Mouse (Mus musculus) neural tube, embryonic 14.5 days (tissue): Measurements from ENCODE around the gene Brca1. TPM values are rescaled to one million over a fixed set of nuclear protein-coding genes. Genes with fewer than 3 reads are reported as not detected.

ENCODE experiments used
- ATAC-seq: fragments of 200-750 bp; cut with Nextera tagmentation; 2 replicates; pipeline ENCODE4 v1.8.0; 2017; ENCODE audit warnings: low read depth, mild to moderate bottlenecking, moderate TSS enrichment, moderate library complexity
- H3K27ac ChIP-seq: fragments of 300-500 bp; sonication (generic); 2 replicates; pipeline ENCODE4 v1.5.1; 2014; ENCODE audit warnings: low read depth, mild to moderate bottlenecking, control low read depth, low read length, moderate library complexity, mixed read lengths
- H3K27me3 ChIP-seq: fragments of 300-500 bp; sonication (generic); 2 replicates; pipeline ENCODE4 v1.6.1; 2014; ENCODE audit warnings: low read length; ENCODE audit not compliant: control insufficient read depth, insufficient read depth
- H3K36me3 ChIP-seq: fragments of 300-500 bp; sonication (generic); 2 replicates; pipeline ENCODE4 v1.6.1; 2014; ENCODE audit warnings: low read length, mixed read lengths; ENCODE audit not compliant: control insufficient read depth, insufficient read depth
- H3K4me1 ChIP-seq: fragments of 300-500 bp; sonication (generic); 2 replicates; pipeline ENCODE4 v1.6.1; 2014; ENCODE audit warnings: low read length; ENCODE audit not compliant: control insufficient read depth, insufficient read depth
- H3K4me2 ChIP-seq: fragments of 300-500 bp; sonication (generic); 2 replicates; pipeline ENCODE4 v1.6.1; 2014; ENCODE audit warnings: mild to moderate bottlenecking, low read depth, low read length, control low read depth
- H3K4me3 ChIP-seq: fragments of 300-500 bp; sonication (generic); 2 replicates; pipeline ENCODE4 v1.5.1; 2014; ENCODE audit warnings: low read depth, low read length, control low read depth, mixed read lengths
- H3K9ac ChIP-seq: fragments of 300-500 bp; sonication (generic); replicated peaks from 2 replicates; pipeline ENCODE4 v1.6.1; 2014; ENCODE audit warnings: low read depth, mild to moderate bottlenecking, control low read depth, low read length, mixed read lengths
- H3K9me3 ChIP-seq: fragments of 300-500 bp; sonication (generic); 2 replicates; pipeline ENCODE4 v1.6.1; 2016; ENCODE audit warnings: low read length; ENCODE audit not compliant: control insufficient read depth
- WGBS: fragments of 180-500 bp; shearing (Covaris S2); extraction: QIAGEN DNeasy Blood & Tissue Kit; methylation state at CpG from one replicate; pipeline ENCODE4 v1.1.7; 2014; 5-methylcytosine and 5-hydroxymethylcytosine counted together
- polyA plus RNA-seq: library from polyadenylated mRNA; unstranded; fragments of >200 nt; fragmentation: Nextera tagmentation; extraction: Ambion mirVana; gene quantifications from 2 replicates; pipeline ENCODE4 v1.2.1, GENCODE M21; 2014

The Brca1 gene
- polyA plus RNA-seq, 1 experiment from 2014 or later = 1.6 TPM

DNA sequence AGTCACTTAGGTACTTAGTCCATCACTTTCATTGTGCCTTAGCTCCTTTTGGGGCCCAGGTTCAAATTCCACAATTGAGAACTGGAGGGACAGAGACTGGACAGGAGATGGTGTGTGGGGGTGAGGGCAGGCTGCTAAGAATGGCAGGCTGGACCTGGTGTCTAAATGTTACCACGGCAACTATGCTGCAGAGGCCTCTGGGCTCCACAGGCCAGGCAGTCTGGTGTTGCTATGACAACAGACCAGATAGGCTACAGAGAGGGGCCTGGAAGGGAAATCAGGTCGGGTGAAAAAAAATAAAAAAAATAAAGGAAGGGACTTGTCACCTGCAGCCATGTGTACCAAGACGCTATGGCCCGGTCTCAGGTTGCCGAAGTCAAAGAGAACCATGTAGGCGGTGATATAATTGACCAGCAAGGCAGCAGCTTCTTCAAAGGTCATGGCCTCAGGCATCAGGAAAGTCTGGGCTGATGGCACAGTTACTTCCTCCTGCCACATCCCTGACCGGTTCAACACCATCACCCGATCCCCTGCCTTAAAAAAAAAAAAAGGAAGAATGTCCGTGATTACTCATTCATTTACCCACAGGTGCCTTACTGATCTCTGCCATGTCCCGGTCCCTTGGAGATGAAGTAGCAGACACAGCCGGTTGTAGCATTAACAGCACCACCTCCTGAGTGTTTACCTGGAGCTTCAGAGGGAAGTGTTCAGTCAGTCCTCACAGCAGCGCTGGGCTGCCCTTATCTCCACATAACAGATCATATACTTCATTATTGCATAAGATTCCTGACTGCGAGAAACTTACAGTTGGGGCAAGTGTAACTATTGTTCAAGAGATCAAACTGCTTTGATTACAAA is 88.9 kb downstream of the Brca1 start:
- no peak overlapping the region for H3K27ac ChIP-seq
- H3K4me2 ChIP-seq = peak overlapping the region; percentile 62; the same call in 1 of the 2 replicates
- 30% methylated on average over 13 of the region's 13 CpGs for WGBS
- no peaks in the 10 kb centered on the region for H3K27me3 ChIP-seq
- H3K9ac ChIP-seq = no peak overlapping the region; the same call in 1 of the 2 replicates
- ATAC-seq = no peak
- H3K9me3 ChIP-seq = no peaks in the 10 kb centered on the region
- no peak overlapping the region for H3K4me3 ChIP-seq
- peaks cover 33% of the 10 kb centered on the region for H3K4me1 ChIP-seq
- H3K36me3 ChIP-seq = peaks cover 40% of the 10 kb centered on the region

DNA sequence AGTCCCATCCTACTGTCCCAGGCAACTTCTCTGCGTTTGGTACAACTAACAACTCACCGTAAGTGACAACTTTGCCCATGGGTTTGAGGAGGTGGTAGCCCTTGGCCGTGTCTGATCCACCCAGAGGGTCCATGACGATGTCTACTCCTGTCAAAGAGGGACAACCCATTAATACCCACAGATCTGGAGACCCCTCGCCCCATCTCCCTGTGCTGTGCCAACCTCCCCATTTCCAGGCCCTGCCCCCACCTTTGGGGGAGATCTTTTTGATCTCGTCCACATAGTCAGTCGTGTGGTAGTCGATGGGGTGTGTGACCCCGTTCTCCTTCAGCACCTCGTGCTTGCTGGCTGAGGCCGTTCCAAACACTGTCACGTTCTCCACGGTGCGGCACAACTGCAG is 89.6 kb downstream of the Brca1 start:
- Histone ChIP-seq H3K9me3 (no peaks in the 10 kb centered on the region), H3K27me3 (no peaks in the 10 kb centered on the region), H3K4me2 (no peak overlapping the region), H3K36me3 (peaks cover 47% of the 10 kb centered on the region), H3K4me1 (peaks cover 27% of the 10 kb centered on the region), H3K27ac (no peak overlapping the region), H3K4me3 (no peak overlapping the region), H3K9ac (no peak overlapping the region)
- WGBS = 67% methylated on average over 14 of the region's 14 CpGs
- no peak for ATAC-seq

DNA sequence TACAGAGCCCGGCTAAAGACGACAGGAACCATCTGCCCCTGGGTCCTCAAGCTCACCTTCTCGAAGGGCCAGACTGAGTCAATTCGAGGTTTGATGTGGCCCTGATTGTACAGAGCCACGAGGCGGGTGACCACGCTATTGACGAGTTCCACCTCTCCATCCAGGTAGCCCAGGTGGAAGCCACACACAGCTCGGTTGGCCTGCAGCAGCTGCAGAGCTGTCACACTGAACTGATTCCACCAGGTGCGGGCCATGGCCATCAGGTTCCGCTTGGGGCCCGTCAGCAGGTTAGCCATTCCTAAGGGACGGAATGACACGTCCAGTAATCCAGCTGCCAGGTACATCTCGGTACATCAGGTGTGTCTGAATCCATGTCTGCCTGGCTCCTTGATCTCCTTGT is 91.4 kb downstream of the Brca1 start:
- Histone ChIP-seq H3K4me3 (no peak overlapping the region), H3K27ac (no peak overlapping the region), H3K36me3 (peaks cover 48% of the 10 kb centered on the region), H3K4me2 (no peak overlapping the region), H3K9ac (no peak overlapping the region), H3K9me3 (no peaks in the 10 kb centered on the region), H3K27me3 (no peaks in the 10 kb centered on the region), H3K4me1 (peaks cover 25% of the 10 kb centered on the region)
- WGBS = 90% methylated on average over 15 of the region's 15 CpGs
- no peak for ATAC-seq

DNA sequence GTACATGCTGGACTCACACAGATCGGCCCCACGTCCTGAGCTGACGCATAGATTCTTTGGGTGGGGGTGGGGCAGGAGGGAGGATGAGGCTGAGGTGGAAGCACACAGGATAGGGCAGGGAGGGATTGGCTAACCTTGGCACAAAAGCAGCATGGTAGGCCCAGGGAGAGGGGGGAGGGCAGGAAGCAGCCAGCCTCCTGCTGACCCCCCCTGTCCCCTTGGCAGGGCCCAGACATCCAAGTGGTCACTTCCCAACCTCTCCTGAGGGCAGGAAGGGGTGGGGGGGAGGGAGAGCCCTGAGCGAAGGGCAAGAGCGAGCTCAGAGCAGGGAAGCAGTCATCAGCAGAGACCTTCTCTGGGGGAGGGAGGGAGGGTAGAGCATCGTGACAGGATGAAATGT is 92.0 kb downstream of the Brca1 start:
- Histone ChIP-seq H3K27ac (no peak overlapping the region), H3K27me3 (no peaks in the 10 kb centered on the region), H3K9ac (no peak overlapping the region), H3K4me3 (no peak overlapping the region), H3K36me3 (peaks cover 48% of the 10 kb centered on the region), H3K4me2 (no peak overlapping the region), H3K9me3 (no peaks in the 10 kb centered on the region), H3K4me1 (peaks cover 25% of the 10 kb centered on the region)
- 32% methylated on average over 5 of the region's 6 CpGs for WGBS
- ATAC-seq = no peak

DNA sequence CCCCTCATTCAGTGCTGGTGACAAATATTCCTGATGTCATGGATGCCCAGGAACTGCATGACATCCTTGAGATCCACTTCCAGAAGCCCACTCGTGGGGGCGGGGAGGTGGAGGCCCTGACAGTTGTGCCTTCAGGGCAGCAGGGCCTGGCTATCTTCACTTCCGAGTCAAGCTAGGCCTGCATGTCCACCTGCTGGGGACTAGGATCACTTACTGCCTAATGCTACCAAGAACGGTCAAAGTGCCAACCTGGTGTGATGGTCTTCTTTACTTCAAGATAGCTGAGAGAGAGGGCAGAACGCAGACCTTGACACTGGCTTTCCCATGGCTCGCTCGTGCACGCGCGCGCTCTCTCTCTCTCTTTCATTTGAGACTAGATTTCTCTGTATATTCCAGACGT is 93.5 kb downstream of the Brca1 start:
- peaks cover 48% of the 10 kb centered on the region for H3K36me3 ChIP-seq
- no peaks in the 10 kb centered on the region for H3K9me3 ChIP-seq

DNA sequence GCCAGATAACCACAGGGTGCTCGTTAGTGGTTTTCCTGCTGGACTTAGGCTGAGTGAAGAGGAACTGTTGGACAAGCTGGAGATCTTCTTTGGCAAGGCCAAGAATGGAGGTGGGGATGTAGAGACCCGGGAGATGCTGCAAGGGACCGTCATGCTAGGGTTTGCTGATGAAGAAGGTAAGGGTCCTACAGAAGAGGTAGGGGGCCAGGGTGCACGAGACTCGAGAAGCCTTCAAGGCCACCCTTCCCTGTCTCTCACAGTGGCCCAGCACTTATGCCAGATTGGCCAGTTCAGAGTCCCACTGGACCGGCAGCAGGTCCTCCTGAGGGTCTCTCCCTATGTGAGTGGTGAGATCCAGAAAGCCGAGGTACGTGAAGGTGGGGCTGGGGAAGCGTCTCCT is 94.1 kb downstream of the Brca1 start:
- no peak overlapping the region for H3K9ac ChIP-seq
- WGBS = 91% methylated on average over 9 of the region's 9 CpGs
- no peak for ATAC-seq
- no peak overlapping the region for H3K4me3 ChIP-seq
- peaks cover 47% of the 10 kb centered on the region for H3K36me3 ChIP-seq
- no peaks in the 10 kb centered on the region for H3K9me3 ChIP-seq
- H3K27ac ChIP-seq = no peak overlapping the region
- H3K4me2 ChIP-seq = no peak overlapping the region
- H3K27me3 ChIP-seq = no peaks in the 10 kb centered on the region
- H3K4me1 ChIP-seq = peaks cover 8% of the 10 kb centered on the region; the same call in 1 of the 2 replicates

More for the DNA sequence above, 93.5 kb downstream of the Brca1 start:
- H3K4me2 ChIP-seq = no peak overlapping the region
- no peaks in the 10 kb centered on the region for H3K27me3 ChIP-seq
- no peak overlapping the region for H3K27ac ChIP-seq
- ATAC-seq = no peak
- H3K4me1 ChIP-seq = peaks cover 13% of the 10 kb centered on the region
- no peak overlapping the region for H3K9ac ChIP-seq
- no peak overlapping the region for H3K4me3 ChIP-seq
- 82% methylated on average over 12 of the region's 12 CpGs for WGBS

DNA sequence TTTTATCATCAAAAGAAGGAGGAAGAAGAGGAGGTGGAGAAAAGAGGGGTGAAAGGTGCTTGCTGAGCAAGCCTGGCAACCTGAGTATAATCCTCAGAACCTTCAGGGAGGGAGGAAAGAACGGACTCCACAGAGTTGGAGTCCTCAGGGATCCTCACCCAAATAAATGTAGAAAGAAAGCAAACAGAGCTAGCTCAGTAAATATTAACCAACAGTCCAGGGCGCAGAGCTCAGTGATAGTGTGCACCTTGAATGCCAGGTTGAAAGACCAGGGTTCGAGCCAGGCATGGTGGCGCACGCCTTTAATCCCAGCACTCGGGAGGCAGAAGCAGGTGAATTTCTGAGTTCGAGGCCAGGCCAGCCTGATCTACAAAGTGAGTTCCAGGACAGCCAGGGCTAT is 96.1 kb downstream of the Brca1 start:
- Histone ChIP-seq H3K4me1 (no peaks in the 10 kb centered on the region), H3K9ac (no peak overlapping the region), H3K9me3 (no peaks in the 10 kb centered on the region), H3K36me3 (peaks cover 35% of the 10 kb centered on the region), H3K27me3 (no peaks in the 10 kb centered on the region), H3K27ac (no peak overlapping the region), H3K4me3 (no peak overlapping the region), H3K4me2 (no peak overlapping the region)
- no peak for ATAC-seq
- WGBS = 92% methylated on average over 7 of the region's 7 CpGs

DNA sequence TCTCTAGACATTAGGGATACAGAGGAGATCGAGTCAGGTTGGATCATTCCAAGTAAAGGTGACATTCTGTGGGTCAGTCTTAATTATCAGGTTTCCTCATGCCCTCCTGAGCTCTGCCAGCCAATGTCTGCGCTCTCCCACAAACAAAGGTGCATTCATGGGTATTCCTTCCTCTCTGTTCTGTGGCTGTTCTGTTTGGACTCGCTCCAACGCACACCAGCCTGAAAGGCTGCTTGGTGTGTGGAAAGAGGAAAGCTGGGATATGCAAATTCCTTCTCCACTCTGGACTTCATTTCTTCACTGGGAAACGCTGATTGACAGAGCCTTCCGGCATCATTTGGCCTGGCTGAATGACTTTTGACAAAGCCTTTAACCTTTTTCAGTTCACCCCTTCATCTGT is 97.1 kb downstream of the Brca1 start:
- Histone ChIP-seq H3K27me3 (no peaks in the 10 kb centered on the region), H3K4me1 (no peaks in the 10 kb centered on the region), H3K4me3 (no peak overlapping the region), H3K27ac (no peak overlapping the region), H3K36me3 (peaks cover 26% of the 10 kb centered on the region), H3K9me3 (no peaks in the 10 kb centered on the region), H3K9ac (no peak overlapping the region), H3K4me2 (no peak overlapping the region)
- 44% methylated on average over 6 of the region's 6 CpGs for WGBS
- peak; percentile 65; the same call in 1 of the 2 replicates for ATAC-seq

DNA sequence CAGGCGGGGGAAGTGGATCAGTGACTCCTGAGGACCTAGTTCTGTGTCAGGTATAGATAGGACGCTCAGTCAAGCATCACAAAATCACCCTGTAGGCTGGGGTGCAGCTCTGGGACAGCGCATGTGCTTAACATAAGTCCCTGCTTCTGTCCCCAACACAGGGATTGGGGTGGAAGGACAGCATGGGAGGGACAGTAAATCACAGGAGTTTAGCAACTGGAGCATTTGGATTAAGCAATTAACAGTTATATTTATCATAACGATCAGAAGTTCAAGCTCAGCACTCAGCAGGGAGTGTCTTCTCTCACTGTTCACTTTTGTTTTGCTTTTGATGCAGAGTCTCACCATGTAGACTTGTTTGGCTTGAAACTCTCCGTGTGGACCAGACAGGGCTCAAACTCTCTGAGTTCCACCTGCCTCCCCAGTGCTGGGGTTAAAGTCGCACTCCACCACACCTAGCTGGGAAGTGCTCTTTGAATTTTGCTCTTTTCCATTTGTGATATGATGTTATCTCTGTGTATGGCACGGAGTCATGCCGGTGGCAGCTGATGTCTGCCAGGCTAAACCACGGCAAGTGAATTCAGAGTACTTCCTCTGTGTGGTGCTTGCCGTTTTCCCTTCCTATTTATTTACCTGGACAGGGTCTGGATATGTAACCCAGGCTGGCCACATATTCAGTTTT is 99.5 kb downstream of the Brca1 start:
- Histone ChIP-seq H3K4me2 (no peak overlapping the region), H3K27me3 (no peaks in the 10 kb centered on the region), H3K4me3 (no peak overlapping the region), H3K4me1 (no peaks in the 10 kb centered on the region), H3K9ac (no peak overlapping the region), H3K9me3 (no peaks in the 10 kb centered on the region), H3K36me3 (peaks cover 2% of the 10 kb centered on the region; the same call in 1 of the 2 replicates), H3K27ac (no peak overlapping the region)
- ATAC-seq = no peak
- 78% methylated on average over 10 of the region's 10 CpGs for WGBS
